Mouse (Mus musculus) neural tube, embryonic 13.5 days (tissue): ENCODE results near the gene Gcc2. TPM values are rescaled to one million over a fixed set of nuclear protein-coding genes. Genes with fewer than 3 reads are reported as not detected.
A peak's percentile ranks its signal among the peaks of the same experiment; 100 is the strongest.
"Not testable (repeated sequence)": the region's sequence is repeated elsewhere in the genome, so short reads cannot be mapped to it uniquely, and the experiment has no call there.

Experiments
- ATAC-seq: fragments of 200-750 bp; cut with Nextera tagmentation; 2 replicates; pipeline ENCODE4 v1.8.0; 2017; ENCODE audit warnings: low read depth, mild to moderate bottlenecking, moderate TSS enrichment, moderate library complexity
- H3K27ac ChIP-seq: fragments of 300-500 bp; sonication (generic); replicated peaks from 2 replicates; pipeline ENCODE4 v1.5.1; 2015; ENCODE audit warnings: moderate library complexity, mild to moderate bottlenecking, inconsistent platforms
- H3K27me3 ChIP-seq: fragments of 300-500 bp; sonication (generic); 2 replicates; pipeline ENCODE4 v1.6.1; 2015; ENCODE audit warnings: mild to moderate bottlenecking, inconsistent platforms
- H3K36me3 ChIP-seq: fragments of 300-500 bp; sonication (generic); 2 replicates; pipeline ENCODE4 v1.6.1; 2015; ENCODE audit warnings: mild to moderate bottlenecking, inconsistent platforms
- H3K4me1 ChIP-seq: fragments of 300-500 bp; sonication (generic); replicated peaks from 2 replicates; pipeline ENCODE4 v1.6.1; 2015; ENCODE audit warnings: inconsistent platforms
- H3K4me2 ChIP-seq: fragments of 300-500 bp; sonication (generic); 2 replicates; pipeline ENCODE4 v1.6.1; 2015; ENCODE audit warnings: inconsistent platforms, mild to moderate bottlenecking, moderate library complexity
- H3K4me3 ChIP-seq: fragments of 300-500 bp; sonication (generic); 2 replicates; pipeline ENCODE4 v1.5.1; 2015; ENCODE audit warnings: mild to moderate bottlenecking, inconsistent platforms
- H3K9ac ChIP-seq: fragments of 300-500 bp; sonication (generic); 2 replicates; pipeline ENCODE4 v1.6.1; 2015; ENCODE audit warnings: moderate library complexity, mild to moderate bottlenecking, inconsistent platforms
- H3K9me3 ChIP-seq: fragments of 300-500 bp; sonication (generic); 2 replicates; pipeline ENCODE4 v1.6.1; 2016; ENCODE audit warnings: inconsistent platforms
- WGBS: fragments of 180-500 bp; shearing (Covaris S2); methylation state at CpG from one replicate; pipeline ENCODE4 v1.1.7; 2015; 5-methylcytosine and 5-hydroxymethylcytosine counted together
- polyA plus RNA-seq: library from polyadenylated mRNA; unstranded; fragments of >200 nt; fragmentation: Nextera tagmentation; extraction: Ambion mirVana; gene quantifications from 2 replicates; pipeline ENCODE4 v1.2.1, GENCODE M21; 2015

Gene Gcc2
- polyA plus RNA-seq, 1 experiment from 2014 or later = 85.3 TPM

DNA sequence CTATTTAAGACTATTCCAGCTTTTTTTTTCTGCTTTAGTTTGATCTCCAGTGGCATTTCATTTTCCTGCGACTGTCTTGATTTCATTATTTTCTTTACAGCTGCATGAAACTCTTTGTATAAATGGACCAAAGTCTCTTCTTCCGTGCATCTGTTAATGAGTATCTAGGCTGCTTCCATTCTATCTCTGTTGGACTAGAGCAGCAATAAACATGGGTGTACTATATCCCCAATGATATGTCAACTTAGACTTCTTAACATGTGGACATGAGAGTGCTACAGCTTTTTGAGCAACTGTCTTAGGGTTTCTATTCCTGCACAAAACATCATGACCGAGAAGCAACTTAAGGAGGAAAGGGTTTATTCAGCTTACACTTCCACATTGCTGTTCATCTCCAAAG, 51.6 kb downstream of the Gcc2 start:
- Histone ChIP-seq H3K4me3 (no peak overlapping the region), H3K4me1 (no peaks in the 10 kb centered on the region), H3K9me3 (no peaks in the 10 kb centered on the region), H3K4me2 (no peak overlapping the region), H3K27ac (no peak overlapping the region), H3K27me3 (no peaks in the 10 kb centered on the region), H3K9ac (no peak overlapping the region), H3K36me3 (peaks cover 70% of the 10 kb centered on the region)
- ATAC-seq = no peak
- WGBS = 90% methylated on average over 3 of the region's 3 CpGs

DNA sequence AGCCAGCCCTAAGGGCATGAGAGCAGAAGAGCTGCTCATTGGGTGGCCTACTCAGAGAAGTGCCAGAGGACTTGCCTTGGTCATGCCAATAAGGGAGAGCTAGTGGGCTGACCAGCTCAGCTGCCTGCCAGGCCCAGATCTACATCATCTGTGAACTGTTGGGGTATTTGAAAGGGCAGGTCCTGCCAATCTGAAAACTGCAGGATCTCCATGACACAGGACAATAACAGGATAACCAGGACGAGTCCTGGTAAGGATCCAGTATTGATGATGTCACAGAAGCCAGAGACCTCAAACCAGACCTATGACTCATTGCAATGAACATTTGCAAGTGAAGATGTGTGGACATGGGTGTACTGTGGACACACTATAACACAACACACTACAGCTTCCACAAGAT, 55.5 kb downstream of the Gcc2 start:
- WGBS = 75% methylated on average over 1 of the region's 1 CpGs
- no peak for ATAC-seq
- H3K36me3 ChIP-seq = peaks cover 66% of the 10 kb centered on the region

DNA sequence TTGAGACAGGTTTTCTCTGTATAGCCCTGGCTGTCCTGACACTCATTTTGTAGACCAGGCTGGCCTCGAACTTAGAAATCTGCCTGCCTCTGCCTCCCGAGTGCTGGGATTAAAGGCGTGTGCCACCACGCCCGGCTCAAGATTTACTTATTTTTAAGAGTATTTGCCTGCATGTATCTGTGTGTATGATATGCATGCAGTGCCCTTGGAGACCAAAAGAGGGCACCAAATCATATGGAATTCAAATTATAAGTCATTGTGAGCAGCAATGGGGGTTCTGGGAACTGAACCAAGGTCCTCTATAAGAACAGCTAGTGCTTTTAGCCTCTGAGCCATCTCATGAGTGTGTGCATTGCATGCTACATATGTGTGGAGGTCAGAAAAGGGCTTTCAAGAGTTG, 57.6 kb downstream of the Gcc2 start:
- no peak for ATAC-seq
- H3K27me3 ChIP-seq = no peaks in the 10 kb centered on the region
- H3K9me3 ChIP-seq = 0 out of 2 replicates have a peak, but pooled peaks cover 3% of the 10 kb centered on the region
- H3K4me3 ChIP-seq = no peak overlapping the region
- no peak overlapping the region for H3K9ac ChIP-seq
- 98% methylated on average over 5 of the region's 5 CpGs for WGBS
- no peak overlapping the region for H3K27ac ChIP-seq
- H3K4me1 ChIP-seq = no peaks in the 10 kb centered on the region
- H3K4me2 ChIP-seq = no peak overlapping the region
- peaks cover 49% of the 10 kb centered on the region for H3K36me3 ChIP-seq

More for the DNA sequence above, 55.5 kb downstream of the Gcc2 start:
- Histone ChIP-seq H3K27ac (no peak overlapping the region), H3K4me2 (no peak overlapping the region), H3K4me3 (no peak overlapping the region), H3K27me3 (no peaks in the 10 kb centered on the region), H3K4me1 (no peaks in the 10 kb centered on the region), H3K9ac (no peak overlapping the region), H3K9me3 (0 out of 2 replicates have a peak, but pooled peaks cover 3% of the 10 kb centered on the region)

GRCm38 (mm10) chr10:58320881-58321280, 65.6 kb downstream of the Gcc2 start:
- H3K4me3 ChIP-seq = no peak overlapping the region
- H3K36me3 ChIP-seq = no peaks in the 10 kb centered on the region
- H3K9me3 ChIP-seq = no peaks in the 10 kb centered on the region
- no peak overlapping the region for H3K9ac ChIP-seq
- no peak for ATAC-seq
- no peaks in the 10 kb centered on the region for H3K27me3 ChIP-seq
- no peak overlapping the region for H3K4me2 ChIP-seq
- peaks cover 20% of the 10 kb centered on the region for H3K4me1 ChIP-seq
- H3K27ac ChIP-seq = no peak overlapping the region
- 92% methylated on average over 3 of the region's 3 CpGs for WGBS

GRCm38 (mm10) chr10:58322361-58323027, 67.2 kb downstream of the Gcc2 start:
- Histone ChIP-seq H3K4me1 (peaks cover 34% of the 10 kb centered on the region), H3K27me3 (no peaks in the 10 kb centered on the region), H3K36me3 (no peaks in the 10 kb centered on the region), H3K4me3 (peak overlapping the region; percentile 78), H3K4me2 (peak overlapping the region; percentile 63), H3K9me3 (no peaks in the 10 kb centered on the region), H3K27ac (peak overlapping the region; percentile 84), H3K9ac (peak overlapping the region; percentile 58)
- no peak for ATAC-seq
- 36% methylated on average over 6 of the region's 6 CpGs for WGBS

GRCm38 (mm10) chr10:58323028-58323991, 68.0 kb downstream of the Gcc2 start, which contains the start of gene Lims1:
TSS of gene Lims1 (plus strand) at chr10:58323466.
- Histone ChIP-seq H3K27ac (peak within 1 kb of the TSS; percentile 84), H3K36me3 (no peaks in the 10 kb centered on the region), H3K4me3 (peak within 1 kb of the TSS; percentile 78), H3K4me1 (peaks cover 34% of the 10 kb centered on the region), H3K9me3 (no peaks in the 10 kb centered on the region), H3K9ac (peak within 1 kb of the TSS; percentile 84), H3K27me3 (no peaks in the 10 kb centered on the region), H3K4me2 (peak within 1 kb of the TSS; percentile 63)
- peak; percentile 98 for ATAC-seq
- WGBS = under 1% methylated on average over 72 of the region's 86 CpGs

DNA sequence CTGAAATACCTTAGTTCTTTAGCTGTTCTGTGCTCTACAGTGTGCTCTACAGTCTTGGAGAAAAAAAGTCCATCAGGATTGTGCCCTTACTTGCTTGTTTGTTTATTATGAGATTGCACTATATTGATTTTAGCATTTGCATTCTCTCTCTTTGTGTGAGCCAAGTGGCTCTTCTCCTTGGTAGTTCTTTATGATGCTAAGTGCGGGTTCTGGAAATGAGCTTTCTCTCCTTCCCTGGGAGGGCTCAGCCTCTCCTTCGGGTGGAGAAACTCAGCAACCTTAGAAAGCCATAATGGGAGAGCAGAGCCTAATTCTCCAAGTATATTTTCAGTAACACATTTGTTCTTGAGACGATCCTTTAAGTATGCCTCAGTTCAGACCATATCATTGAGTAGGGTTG, 71.0 kb downstream of the Gcc2 start:
- no peak overlapping the region for H3K4me2 ChIP-seq
- H3K36me3 ChIP-seq = no peaks in the 10 kb centered on the region
- no peaks in the 10 kb centered on the region for H3K27me3 ChIP-seq
- no peak overlapping the region for H3K27ac ChIP-seq
- no peak overlapping the region for H3K4me3 ChIP-seq
- no peaks in the 10 kb centered on the region for H3K9me3 ChIP-seq
- H3K4me1 ChIP-seq = peaks cover 34% of the 10 kb centered on the region
- ATAC-seq = no peak
- WGBS = 33% methylated on average over 3 of the region's 3 CpGs
- H3K9ac ChIP-seq = no peak overlapping the region

- H3K9me3 ChIP-seq, H3K4me2 ChIP-seq, ATAC-seq, H3K9ac ChIP-seq, H3K27ac ChIP-seq, H3K4me3 ChIP-seq, H3K36me3 ChIP-seq, H3K27me3 ChIP-seq: not testable (repeated sequence)
- H3K4me1 ChIP-seq = peaks cover 31% of the 10 kb centered on the region
- WGBS = 97% methylated on average over 6 of the region's 6 CpGs
Observed at GRCm38 (mm10) chr10:58327836-58328235, 72.5 kb downstream of the Gcc2 start.

GRCm38 (mm10) chr10:58328517-58329108, 73.3 kb downstream of the Gcc2 start:
- Histone ChIP-seq H3K4me2 (no peak overlapping the region), H3K9ac (no peak overlapping the region), H3K4me3 (no peak overlapping the region), H3K27me3 (no peaks in the 10 kb centered on the region), H3K4me1 (peaks cover 30% of the 10 kb centered on the region), H3K9me3 (no peaks in the 10 kb centered on the region), H3K27ac (no peak overlapping the region), H3K36me3 (no peaks in the 10 kb centered on the region)
- WGBS = 93% methylated on average over 8 of the region's 8 CpGs
- no peak for ATAC-seq

DNA sequence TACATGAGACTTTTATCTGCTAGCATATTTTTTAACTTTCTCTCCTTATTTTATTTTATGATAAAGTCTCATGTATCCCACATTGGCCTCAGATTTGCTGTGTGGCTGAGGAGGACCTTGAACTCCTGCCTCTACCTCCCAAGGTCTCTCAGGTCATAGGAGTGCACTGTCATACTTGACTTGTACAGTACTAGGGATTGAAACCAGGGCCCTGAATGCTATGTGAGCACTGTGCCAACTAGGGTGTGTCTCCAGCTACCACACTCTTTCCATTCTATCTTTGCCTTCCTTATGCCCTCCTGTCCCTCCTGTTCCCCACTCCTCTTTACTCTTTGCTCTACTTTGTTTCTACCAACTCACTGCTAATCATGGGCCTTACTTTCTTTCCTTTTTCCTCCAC, 75.3 kb downstream of the Gcc2 start:
- no peak overlapping the region for H3K4me2 ChIP-seq
- no peak overlapping the region for H3K27ac ChIP-seq
- H3K36me3 ChIP-seq = no peaks in the 10 kb centered on the region
- H3K9ac ChIP-seq = no peak overlapping the region
- H3K27me3 ChIP-seq = no peaks in the 10 kb centered on the region
- ATAC-seq = no peak
- H3K4me3 ChIP-seq = no peak overlapping the region
- peaks cover 17% of the 10 kb centered on the region for H3K4me1 ChIP-seq
- H3K9me3 ChIP-seq = no peaks in the 10 kb centered on the region

GRCm38 (mm10) chr10:58331741-58332140, 76.4 kb downstream of the Gcc2 start:
- no peak overlapping the region for H3K4me2 ChIP-seq
- H3K9ac ChIP-seq = no peak overlapping the region
- ATAC-seq = no peak
- peaks cover 6% of the 10 kb centered on the region for H3K4me1 ChIP-seq
- no peak overlapping the region for H3K27ac ChIP-seq
- no peaks in the 10 kb centered on the region for H3K9me3 ChIP-seq
- H3K27me3 ChIP-seq = no peaks in the 10 kb centered on the region
- no peaks in the 10 kb centered on the region for H3K36me3 ChIP-seq
- no peak overlapping the region for H3K4me3 ChIP-seq

GRCm38 (mm10) chr10:58333414-58333813, 78.1 kb downstream of the Gcc2 start:
- no peak for ATAC-seq
- no peaks in the 10 kb centered on the region for H3K27me3 ChIP-seq
- no peak overlapping the region for H3K9ac ChIP-seq
- no peak overlapping the region for H3K27ac ChIP-seq
- H3K4me3 ChIP-seq = no peak overlapping the region
- H3K4me2 ChIP-seq = no peak overlapping the region
- H3K36me3 ChIP-seq = no peaks in the 10 kb centered on the region
- no peaks in the 10 kb centered on the region for H3K9me3 ChIP-seq
- H3K4me1 ChIP-seq = peaks cover 11% of the 10 kb centered on the region; the same call in 1 of the 2 replicates
- 95% methylated on average over 5 of the region's 5 CpGs for WGBS
